Mouse (Mus musculus) T-helper 1 cell (primary cell): Measurements from ENCODE around the gene Olfr67.
"Not testable (repeated sequence)": the region's sequence is repeated elsewhere in the genome, so short reads cannot be mapped to it uniquely, and the experiment has no call there.

Source experiments
- in situ Hi-C: fragments of 300-600 bp; cut with MboI, MseI; formaldehyde crosslinking; loops from one replicate; pipeline ENCODE4 v1.15.1; 2025; ENCODE audit warnings: high pct_unique_total_duplicates

The Olfr67 gene

GRCm38 (mm10) chr7:103791721-103792120, at the start of gene Olfr67:
TSS of gene Olfr67 (minus strand) at chr7:103791821.
- in situ Hi-C loops = no loop called here

- in situ Hi-C loops = no loop called here
Observed at GRCm38 (mm10) chr7:103840268-103840667, 48.6 kb upstream of the Olfr67 start, which contains the start of gene Hbb-bh2. TSS of gene Hbb-bh2 (minus strand) at chr7:103840520.

GRCm38 (mm10) chr7:103827808-103828207, 36.2 kb upstream of the Olfr67 start, which contains the start of gene Hbb-bs:
TSS of gene Hbb-bs (minus strand) at chr7:103828096.
- in situ Hi-C loops = no loop called here

- in situ Hi-C loops = not testable (repeated sequence)
Observed at GRCm38 (mm10) chr7:103827139-103827538, 35.5 kb upstream of the Olfr67 start.

- in situ Hi-C loops = no loop called here
Observed at GRCm38 (mm10) chr7:103826255-103826887, 34.8 kb upstream of the Olfr67 start.

GRCm38 (mm10) chr7:103825536-103826254, 34.1 kb upstream of the Olfr67 start:
- in situ Hi-C loops = no loop called here

- in situ Hi-C loops = no loop called here
Observed at GRCm38 (mm10) chr7:103824597-103824996, 33.0 kb upstream of the Olfr67 start.

- in situ Hi-C loops = not testable (repeated sequence)
Observed at GRCm38 (mm10) chr7:103815085-103815484, 23.5 kb upstream of the Olfr67 start.

- in situ Hi-C loops = no loop called here
Observed at GRCm38 (mm10) chr7:103813766-103814165, 22.1 kb upstream of the Olfr67 start, which contains the start of gene Hbb-bt. TSS of gene Hbb-bt (minus strand) at chr7:103813996.

- in situ Hi-C loops = not testable (repeated sequence)
Observed at GRCm38 (mm10) chr7:103813152-103813551, 21.5 kb upstream of the Olfr67 start.

- in situ Hi-C loops = no loop called here
Observed at GRCm38 (mm10) chr7:103812174-103812573, 20.6 kb upstream of the Olfr67 start.

- in situ Hi-C loops = no loop called here
Observed at GRCm38 (mm10) chr7:103811223-103811845, 19.7 kb upstream of the Olfr67 start.

GRCm38 (mm10) chr7:103810746-103811145, 19.1 kb upstream of the Olfr67 start:
- in situ Hi-C loops = no loop called here

- in situ Hi-C loops = no loop called here
Observed at GRCm38 (mm10) chr7:103810296-103810695, 18.7 kb upstream of the Olfr67 start.

GRCm38 (mm10) chr7:103809801-103810155, 18.2 kb upstream of the Olfr67 start:
- in situ Hi-C loops = no loop called here

GRCm38 (mm10) chr7:103808971-103809800, 17.6 kb upstream of the Olfr67 start:
- in situ Hi-C loops = no loop called here

- in situ Hi-C loops = not testable (repeated sequence)
Observed at GRCm38 (mm10) chr7:103808120-103808519, 16.5 kb upstream of the Olfr67 start.

- in situ Hi-C loops = no loop called here
Observed at GRCm38 (mm10) chr7:103806856-103807255, 15.2 kb upstream of the Olfr67 start.

GRCm38 (mm10) chr7:103792669-103793388, 1.2 kb upstream of the Olfr67 start:
- in situ Hi-C loops = no loop called here

- in situ Hi-C loops = no loop called here
Observed at GRCm38 (mm10) chr7:103779598-103779997, 12.0 kb downstream of the Olfr67 start, which contains the start of gene Olfr68. TSS of gene Olfr68 (minus strand) at chr7:103779698.

GRCm38 (mm10) chr7:103777652-103778051, 14.0 kb downstream of the Olfr67 start:
- in situ Hi-C loops = not testable (repeated sequence)
